11 mouse cellular contexts compared by ENCODE assay signal in genomic region chr12:56612761-56613437, GRCm38 (mm10). TPM values are rescaled to one million over a fixed set of nuclear protein-coding genes. Genes with fewer than 3 reads are reported as not detected.
DNase-seq lines count a peak whose midpoint lies in the region; ATAC-seq lines count a peak whose summit lies in the region.
"Had no signal": no experiment of that assay in that cellular context is flagged by ENCODE, and none has a peak within 500 bp of the region (broad histone marks: within the 10 kb centered on the region; RNA-seq: fewer than 3 reads in every experiment).

Gene Nkx2-9, minus strand, starts transcription at chr12:56613284.

- H3K9me3 ChIP-seq in liver, embryonic 11.5 days (ENCODE audit: control insufficient read depth, low read length), result no peaks in the 10 kb centered on the region
- no peaks in the 10 kb centered on the region for H3K9me3 ChIP-seq in forebrain, embryonic 11.5 days (ENCODE audit: control insufficient read depth, low read length)
- no peaks in the 10 kb centered on the region for H3K9me3 ChIP-seq in limb, embryonic 13.5 days
- H3K9me3 ChIP-seq in stomach, embryonic 14.5 days (ENCODE audit: control insufficient read depth, low read depth, low read length), result no peaks in the 10 kb centered on the region

- H3K27ac ChIP-seq in liver, embryonic 11.5 days (ENCODE audit: low read depth, low read length), result no peak within 1 kb of the TSS
- no peak within 1 kb of the TSS for H3K27ac ChIP-seq in forebrain, embryonic 11.5 days (ENCODE audit: low read depth, low read length)
- no peak within 1 kb of the TSS for H3K27ac ChIP-seq in limb, embryonic 13.5 days
- no peak within 1 kb of the TSS for H3K27ac ChIP-seq in stomach, embryonic 14.5 days (ENCODE audit: low read length)
- H3K27ac ChIP-seq: macrophage had no signal

- H3K36me3 ChIP-seq in liver, embryonic 11.5 days (ENCODE audit: control insufficient read depth, insufficient read depth, low read length), result no peaks in the 10 kb centered on the region
- H3K36me3 ChIP-seq in forebrain, embryonic 11.5 days (ENCODE audit: control insufficient read depth, insufficient read depth, low read length), result no peaks in the 10 kb centered on the region
- H3K36me3 ChIP-seq in limb, embryonic 13.5 days, result no peaks in the 10 kb centered on the region
- H3K36me3 ChIP-seq in stomach, embryonic 14.5 days (ENCODE audit: control insufficient read depth, insufficient read depth, low read length), result no peaks in the 10 kb centered on the region

- peak within 1 kb of the TSS; percentile 26 for H3K4me3 ChIP-seq in liver, embryonic 11.5 days (ENCODE audit: low read depth, low read length)
- peak within 1 kb of the TSS; percentile 26; the same call in 1 of the 2 replicates for H3K4me3 ChIP-seq in forebrain, embryonic 11.5 days (ENCODE audit: low read depth, low read length)
- H3K4me3 ChIP-seq in limb, embryonic 13.5 days, result peak within 1 kb of the TSS; percentile 43
- H3K4me3 ChIP-seq in stomach, embryonic 14.5 days (ENCODE audit: low read depth, low read length), result peak within 1 kb of the TSS; percentile 27

- WGBS in liver, embryonic 11.5 days, result 3% methylated on average over 40 of the region's 40 CpGs
- WGBS in forebrain, embryonic 11.5 days, result under 1% methylated on average over 40 of the region's 40 CpGs
- under 1% methylated on average over 40 of the region's 40 CpGs for WGBS in limb, embryonic 13.5 days
- under 1% methylated on average over 38 of the region's 40 CpGs for WGBS in stomach, embryonic 14.5 days

- H3K4me2 ChIP-seq in liver, embryonic 11.5 days, result peak within 1 kb of the TSS; percentile 45
- peak within 1 kb of the TSS; percentile 45 for H3K4me2 ChIP-seq in forebrain, embryonic 11.5 days (ENCODE audit: low read depth, low read length, severe bottlenecking)
- H3K4me2 ChIP-seq in limb, embryonic 13.5 days (replicated peaks), result peak within 1 kb of the TSS; percentile 74
- H3K4me2 ChIP-seq in stomach, embryonic 14.5 days (replicated peaks; ENCODE audit: low read depth, low read length), result peak within 1 kb of the TSS; percentile 46

- intact Hi-C loops in left cerebral cortex, postnatal 36 days (cut with DNase I), result loop anchor here (5.0 to 10.0 kb wide), 3 partner anchors 78 to 924 kb away; partner anchors contain the start of gene Nkx2-1

- peaks cover 85% of the 10 kb centered on the region for H3K27me3 ChIP-seq in liver, embryonic 11.5 days (replicated peaks; ENCODE audit: control insufficient read depth, insufficient read depth, low read length)
- H3K27me3 ChIP-seq in forebrain, embryonic 11.5 days (ENCODE audit: control insufficient read depth, insufficient read depth, low read length), result peaks cover 89% of the 10 kb centered on the region
- H3K27me3 ChIP-seq in limb, embryonic 13.5 days, result peaks cover 94% of the 10 kb centered on the region
- peaks cover 75% of the 10 kb centered on the region for H3K27me3 ChIP-seq in stomach, embryonic 14.5 days (ENCODE audit: control insufficient read depth, insufficient read depth, low read length)

- H3K9ac ChIP-seq in liver, embryonic 11.5 days (ENCODE audit: low read depth, low read length), result no peak within 1 kb of the TSS
- no peak within 1 kb of the TSS for H3K9ac ChIP-seq in forebrain, embryonic 11.5 days (ENCODE audit: low read length)
- H3K9ac ChIP-seq in limb, embryonic 13.5 days, result peak within 1 kb of the TSS; percentile 27; the same call in 1 of the 2 replicates
- no peak within 1 kb of the TSS for H3K9ac ChIP-seq in stomach, embryonic 14.5 days (replicated peaks; ENCODE audit: low read depth, low read length)

- H3K4me1 ChIP-seq in liver, embryonic 11.5 days (replicated peaks; ENCODE audit: control insufficient read depth, insufficient read depth, low read length), result no peaks in the 10 kb centered on the region
- H3K4me1 ChIP-seq in forebrain, embryonic 11.5 days (replicated peaks; ENCODE audit: control insufficient read depth, insufficient read depth, low read length), result peaks cover 4% of the 10 kb centered on the region; the same call in 1 of the 2 replicates
- peaks cover 21% of the 10 kb centered on the region for H3K4me1 ChIP-seq in limb, embryonic 13.5 days
- H3K4me1 ChIP-seq in stomach, embryonic 14.5 days (ENCODE audit: control insufficient read depth, insufficient read depth, low read length), result 0 out of 2 replicates have a peak, but pooled peaks cover 4% of the 10 kb centered on the region

- no peak for ATAC-seq in liver, embryonic 11.5 days (replicated peaks; ENCODE audit: low FRiP score)
- ATAC-seq in forebrain, embryonic 11.5 days (replicated peaks; ENCODE audit: low FRiP score), result no peak
- no peak for ATAC-seq in limb, embryonic 13.5 days (ENCODE audit: low FRiP score, low read depth)
- 0 out of 2 replicates have a peak, but pooled peaks have one; percentile 28 for ATAC-seq in stomach, embryonic 14.5 days (ENCODE audit: insufficient number of reproducible peaks, insufficient read depth, low FRiP score, low read depth)
- no peak for ATAC-seq in megakaryocyte, adult 5-6 weeks (ENCODE audit: poor library complexity, severe bottlenecking)

- no peak for DNase-seq in liver, embryonic 11.5 days (ENCODE audit: low spot score)
- no peak for DNase-seq in liver
- peak; percentile 62 for DNase-seq in forebrain, embryonic 11.5 days (ENCODE audit: low spot score)
- no peak for DNase-seq in left cerebral cortex, postnatal 36 days (ENCODE audit: low spot score in 2 of 2)
- no peak for DNase-seq in adrenal gland, adult 2 months
- DNase-seq: cerebellum, postnatal 25 days; heart, postnatal 14 days had no signal

RNA-seq across cellular contexts. Expression of gene Nkx2-9, which starts in this region (rescaled TPM):
- not detected in 2 replicates for polyA plus RNA-seq in liver, embryonic 11.5 days (2014; fragmentation: Nextera tagmentation; extraction: Ambion mirVana)
- 2.4 and 2.8 TPM in 2 replicates for polyA plus RNA-seq in forebrain, embryonic 11.5 days (2014; fragmentation: Nextera tagmentation; extraction: Ambion mirVana)
- not detected in 2 replicates for polyA plus RNA-seq in limb, embryonic 13.5 days (2015; fragmentation: Nextera tagmentation; extraction: Ambion mirVana)
- polyA plus RNA-seq in stomach, embryonic 14.5 days (2014; fragmentation: Nextera tagmentation; extraction: Ambion mirVana), result not detected in 2 replicates
- total RNA-seq in left cerebral cortex, postnatal 36 days (2021), result not detected
- total RNA-seq in adrenal gland, adult 2 months (2021), result under 1 TPM in 1 of 2 experiments, not detected in 1; 0.69 TPM
- polyA plus RNA-seq in adrenal gland, adult 2 months (2012; rRNA removed), result 0.61 and 0.80 TPM in 2 replicates
- not detected in 2 replicates for total RNA-seq in megakaryocyte, adult 5-6 weeks (2015)
- not detected in 2 replicates for total RNA-seq in megakaryocyte, adult 5-6 weeks (2017)
- total RNA-seq: heart, postnatal 14 days had no signal
- polyA plus RNA-seq: macrophage had no signal

Comparison
In these comparisons a context has a peak if more than half of its experiments do, and no peak if none do; other contexts are left out.
1. Peak in ATAC-seq, H3K4me3 ChIP-seq and H3K4me2 ChIP-seq in stomach, embryonic 14.5 days; RNA of the gene not detected or under 1 TPM.